Mouse (Mus musculus) gastrocnemius, postnatal 4 days (tissue): ENCODE data around the gene Tnfrsf23. TPM values are rescaled to one million over a fixed set of nuclear protein-coding genes. Genes with fewer than 3 reads are reported as not detected.

ENCODE experiments used
- total RNA-seq, 2 experiments: library from RNA; stranded (reverse); gene quantifications; 2 replicates each; pipeline ENCODE4 v1.2.3; 2021

Tnfrsf23 gene
- total RNA-seq, 2 experiments from 2014 or later: 5.2 to 6.0 TPM

Other genes starting within 250 kb of the Tnfrsf23 start
- gene Cdkn1c, start 224.8 kb downstream of the Tnfrsf23 start, total RNA-seq: 1,000 to 10,000 TPM; 1,832 to 1,854 TPM
- under 1 TPM; 0.44 to 0.86 TPM for gene Slc22a18, start 212.1 kb downstream of the Tnfrsf23 start, total RNA-seq
- not detected for gene Phlda2, start 182.7 kb downstream of the Tnfrsf23 start, total RNA-seq
- gene Nap1l4, start 136.8 kb downstream of the Tnfrsf23 start, total RNA-seq: 100 to 1,000 TPM; 160 to 164 TPM
- 10 to 100 TPM; 45.7 to 48.3 TPM for gene Cars, start 85.8 kb downstream of the Tnfrsf23 start, total RNA-seq
- under 1 TPM; 0.49 to 0.75 TPM for gene Tnfrsf26, start 57.1 kb downstream of the Tnfrsf23 start, total RNA-seq
- gene Tnfrsf22, start 36.2 kb downstream of the Tnfrsf23 start, total RNA-seq: 1 to 10 TPM; 4.7 to 4.8 TPM
- 10 to 100 TPM; 57.0 to 58.7 TPM for gene Osbpl5, start 71.1 kb upstream of the Tnfrsf23 start, total RNA-seq
- gene Mrgprg, start 81.1 kb upstream of the Tnfrsf23 start, total RNA-seq: not detected
- 1 to 10 TPM; 1.7 to 2.7 TPM for gene Mrgpre, start 98.6 kb upstream of the Tnfrsf23 start, total RNA-seq
- 1 to 10 TPM; 5.1 to 5.9 TPM for gene Nadsyn1, start 137.0 kb upstream of the Tnfrsf23 start, total RNA-seq
- gene Dhcr7, start 137.3 kb upstream of the Tnfrsf23 start, total RNA-seq: 10 to 100 TPM; 16.7 to 18.6 TPM
- not detected for gene Gm498, start 181.0 kb upstream of the Tnfrsf23 start, total RNA-seq